Mouse (Mus musculus) kidney, adult 8-10 months (tissue): ENCODE data around the gene Rimklb.
"Not testable (repeated sequence)": the region's sequence is repeated elsewhere in the genome, so short reads cannot be mapped to it uniquely, and the experiment has no call there.

ENCODE experiments used
- DNase-seq, 2 experiments: peaks; one replicate each; pipeline ENCODE4 v3.0.0; 2022

The Rimklb gene

DNA sequence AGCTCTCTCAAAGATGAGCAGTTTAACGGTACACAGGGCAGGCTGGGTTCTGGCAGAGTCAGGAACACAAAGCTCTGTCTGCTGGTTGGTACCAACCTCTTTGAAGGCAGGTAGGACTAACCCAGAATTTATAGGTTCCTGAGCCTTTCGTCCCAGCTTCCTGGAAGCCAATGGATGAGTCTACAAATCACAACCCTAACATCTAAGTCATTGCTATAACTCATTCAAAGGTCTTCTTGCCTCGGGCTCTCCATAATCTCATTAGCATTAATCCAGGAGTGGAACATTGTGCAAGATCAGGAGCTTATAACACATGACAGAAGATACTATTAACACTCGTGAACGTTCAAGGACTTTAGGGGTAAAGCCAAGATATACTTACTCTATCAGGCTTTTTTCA is at the start of gene Rimklb:
TSS of gene Rimklb (minus strand) at position 101 of the 400 bp plus-strand sequence.
- DNase-seq, result no peak

DNA sequence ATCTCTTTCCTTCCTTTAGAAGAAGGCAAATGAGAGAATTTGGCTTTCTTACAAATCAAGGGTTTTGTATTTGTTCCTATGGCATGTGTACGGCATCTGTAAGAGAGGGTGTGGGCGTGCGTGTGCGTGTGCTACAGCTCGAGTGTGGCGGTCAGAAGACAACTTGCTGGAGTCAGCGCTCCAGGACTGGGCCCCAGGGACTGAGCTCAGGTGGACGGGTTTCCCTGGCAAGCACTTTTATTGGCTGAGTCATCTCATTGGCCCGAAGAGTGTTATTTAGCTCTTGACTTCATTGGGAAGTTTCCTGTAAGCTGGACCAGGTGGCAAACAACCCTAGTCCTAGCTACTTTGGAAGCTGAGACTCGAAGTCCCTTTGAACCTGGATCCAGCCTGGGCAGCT is 47.4 kb upstream of the Rimklb start:
- no peak for DNase-seq

DNA sequence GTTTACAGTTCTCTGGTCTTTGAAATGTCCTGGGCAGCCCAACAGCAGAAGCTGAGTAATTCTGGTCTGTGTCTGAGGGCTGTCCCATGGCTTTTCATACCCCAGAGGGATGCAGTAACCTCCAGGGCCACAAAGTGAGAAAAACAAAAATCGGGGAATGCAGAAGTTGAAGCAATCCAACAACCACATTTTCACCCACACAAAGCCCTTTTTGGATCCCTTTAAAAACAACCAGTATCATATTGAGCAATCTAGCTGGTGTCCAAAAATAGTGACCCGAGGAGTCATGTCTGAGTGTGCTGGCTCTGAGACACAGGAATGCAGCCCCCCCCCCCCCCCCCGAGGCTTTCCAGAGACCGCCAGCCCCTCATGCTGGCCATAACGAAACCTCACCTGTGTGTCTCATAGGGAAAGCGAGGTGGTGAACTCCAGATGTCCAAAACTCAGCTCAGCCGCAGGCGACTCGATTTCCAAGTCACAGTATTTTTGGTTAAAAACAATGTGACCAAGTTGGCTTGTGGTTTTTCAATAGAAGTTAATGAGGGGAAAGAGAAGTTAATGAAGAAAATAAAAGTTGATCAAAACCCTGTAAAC is 46.8 kb upstream of the Rimklb start:
- no peak for DNase-seq

DNA sequence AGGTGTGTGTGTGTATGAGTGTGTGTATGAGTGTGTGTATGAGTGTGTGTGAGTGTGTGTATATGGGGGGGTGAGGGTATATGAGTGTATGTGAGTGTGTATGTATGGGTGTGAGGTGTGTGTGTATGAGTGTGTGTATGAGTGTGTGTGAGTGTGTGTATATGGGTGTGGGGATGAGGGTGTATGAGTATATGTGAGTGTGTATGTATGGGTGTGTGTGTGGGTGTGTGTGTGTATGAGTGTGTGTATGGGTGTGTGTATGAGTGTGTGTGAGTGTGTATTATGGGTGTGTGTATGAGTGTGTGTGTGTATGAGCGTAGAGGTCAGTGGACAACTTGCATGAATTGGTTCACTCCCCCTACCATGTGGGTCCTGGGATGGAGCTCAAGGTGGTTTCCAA is 46.1 kb upstream of the Rimklb start:
- no peak for DNase-seq

DNA sequence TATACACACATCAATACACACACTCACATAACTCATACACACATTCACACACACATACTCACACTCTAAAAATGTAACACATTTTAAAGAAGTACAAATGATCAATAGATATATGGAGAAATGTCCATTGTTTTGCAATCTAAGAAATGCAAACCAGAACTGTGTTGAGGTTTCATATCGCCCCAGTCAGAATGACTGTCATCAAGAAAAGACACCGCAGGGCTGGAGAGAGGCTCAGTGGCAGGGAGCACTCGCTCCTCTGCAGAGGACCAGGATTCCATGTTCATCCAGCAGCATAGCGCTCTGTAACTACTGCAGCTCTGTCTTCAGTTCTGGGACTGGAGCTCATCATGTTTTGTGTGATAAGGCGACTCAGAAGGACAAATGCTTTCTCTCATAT is 45.0 kb upstream of the Rimklb start:
- DNase-seq, result no peak

DNA sequence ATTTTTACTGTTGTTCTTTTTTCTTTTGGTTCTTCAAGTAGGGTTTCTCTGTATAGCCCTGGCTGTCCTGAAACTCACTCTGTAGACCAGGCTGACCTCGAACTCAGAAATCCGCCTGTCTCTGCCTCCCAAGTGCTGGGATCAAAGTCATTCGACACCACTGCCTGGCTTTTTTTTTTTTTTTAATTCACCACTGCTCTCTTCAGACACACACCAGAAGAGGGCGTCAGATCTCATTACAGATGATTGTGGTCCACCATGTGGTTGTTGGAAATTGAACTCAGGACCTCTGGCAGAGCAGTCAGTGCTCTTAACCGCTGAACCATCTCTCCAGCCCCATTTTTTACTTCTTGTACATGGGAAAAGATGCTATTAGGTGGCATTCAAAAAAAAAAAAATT is 43.9 kb upstream of the Rimklb start:
- DNase-seq, result not testable (repeated sequence)

DNA sequence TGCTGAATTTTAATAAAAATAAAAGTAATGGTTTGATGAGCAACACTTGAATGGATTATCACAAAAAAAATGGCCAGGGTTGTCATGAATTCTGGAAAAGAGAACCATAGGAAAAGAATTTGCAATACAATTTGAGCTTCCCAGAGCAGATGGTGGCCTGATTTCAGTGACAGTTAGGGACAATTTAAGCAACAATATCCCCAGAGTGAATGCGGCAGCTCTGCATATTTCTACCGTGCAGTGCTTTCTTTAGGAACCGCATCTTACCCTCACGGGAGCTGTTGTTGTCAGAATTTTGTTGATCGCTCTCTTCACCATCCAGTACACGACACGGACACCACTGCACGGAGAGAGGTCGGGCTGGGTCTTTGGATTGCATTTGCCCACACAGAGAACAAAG is 41.0 kb upstream of the Rimklb start:
- no peak for DNase-seq

DNA sequence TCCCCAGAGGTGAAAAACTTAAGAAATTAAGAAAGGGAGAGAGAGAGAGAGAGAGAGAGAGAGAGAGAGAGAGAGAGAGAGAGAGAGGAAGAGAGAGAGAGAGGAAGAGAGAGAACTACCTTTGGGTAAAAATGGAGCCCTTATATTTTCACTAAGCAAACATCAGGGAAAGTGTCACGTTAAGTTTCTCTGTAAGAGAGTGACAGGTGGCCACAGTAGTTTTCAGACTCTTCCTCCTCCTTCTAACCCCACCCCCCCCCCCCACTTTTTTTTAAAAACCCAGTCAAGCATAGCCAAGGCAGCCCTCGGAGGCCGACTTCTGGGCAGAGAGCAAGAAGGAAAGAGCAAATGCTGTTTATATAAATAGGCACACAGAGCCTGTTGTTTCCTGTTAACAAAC is 35.5 kb upstream of the Rimklb start:
- peak; percentile 8 to 20 for DNase-seq

DNA sequence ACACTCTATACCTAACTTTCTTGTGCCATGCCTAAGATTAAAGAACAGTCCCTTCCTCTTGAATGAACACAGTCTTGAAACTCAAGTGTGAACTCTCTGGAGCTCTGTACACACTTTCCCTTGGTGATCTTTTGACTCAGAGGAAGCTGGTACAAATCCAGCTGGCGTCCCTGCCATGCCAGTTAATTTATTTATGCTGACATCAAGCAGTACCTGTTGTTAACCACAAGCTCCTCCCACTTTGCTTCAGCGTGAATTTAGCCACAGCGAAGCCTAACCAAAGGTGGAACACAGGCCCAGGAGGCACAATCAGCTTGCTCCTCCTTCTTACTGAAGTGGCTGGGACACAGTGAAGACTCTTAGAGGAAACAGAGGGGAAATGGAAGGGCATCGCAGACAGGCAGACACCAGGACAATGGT is 34.3 kb upstream of the Rimklb start:
- peak; percentile 90 for DNase-seq

DNA sequence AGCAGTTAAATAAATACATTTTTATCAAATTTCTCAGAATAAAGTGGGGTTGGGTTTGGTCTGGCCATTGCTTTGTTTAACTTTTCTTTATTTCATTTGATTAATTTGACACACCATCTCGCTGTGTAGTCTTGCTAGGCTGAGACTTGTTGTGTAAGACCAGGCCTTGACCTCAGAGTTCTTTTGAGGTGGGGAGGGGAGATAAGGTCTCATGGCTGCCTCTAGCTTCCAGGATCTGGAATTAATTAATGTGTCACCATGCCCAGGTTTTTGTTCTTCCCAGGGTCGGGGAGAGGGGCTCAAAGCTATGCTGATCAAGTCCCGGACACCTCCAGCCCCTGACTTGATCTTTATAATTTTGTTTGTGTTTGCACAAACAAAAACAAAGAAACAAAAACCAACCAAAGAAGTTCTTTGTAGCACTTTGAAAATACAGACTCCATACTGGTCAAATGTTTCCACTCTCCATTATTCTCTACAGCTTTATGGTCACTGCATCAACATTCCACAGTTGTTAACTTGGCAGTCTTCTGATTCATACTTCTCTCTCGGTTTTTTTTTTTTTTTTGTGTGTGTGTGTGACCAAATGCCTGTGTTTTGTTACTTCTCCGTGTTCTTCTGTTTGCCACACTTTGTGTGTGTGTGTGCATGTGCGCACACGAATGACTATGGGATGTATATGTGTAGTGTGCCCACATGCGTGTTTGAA is 33.1 kb upstream of the Rimklb start:
- DNase-seq, result no peak

DNA sequence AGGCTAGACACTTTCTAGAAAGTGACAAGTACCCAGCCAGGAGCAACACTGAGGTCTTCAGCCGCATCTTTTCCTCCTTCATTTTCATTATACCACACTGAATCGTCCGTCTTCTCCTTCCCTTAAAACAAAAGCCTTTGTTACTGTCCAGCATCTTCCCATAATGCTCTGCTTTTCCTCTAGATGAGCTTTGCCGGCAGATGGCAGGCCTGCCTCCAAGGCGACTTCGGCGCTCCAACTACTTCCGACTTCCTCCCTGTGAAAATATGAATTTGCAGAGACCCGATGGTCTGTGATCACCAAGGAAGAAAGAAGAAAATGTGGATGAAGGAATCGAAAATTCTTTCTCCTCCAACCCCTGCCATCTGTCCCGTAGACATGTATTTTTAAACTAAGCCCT is 29.6 kb upstream of the Rimklb start:
- no peak for DNase-seq

DNA sequence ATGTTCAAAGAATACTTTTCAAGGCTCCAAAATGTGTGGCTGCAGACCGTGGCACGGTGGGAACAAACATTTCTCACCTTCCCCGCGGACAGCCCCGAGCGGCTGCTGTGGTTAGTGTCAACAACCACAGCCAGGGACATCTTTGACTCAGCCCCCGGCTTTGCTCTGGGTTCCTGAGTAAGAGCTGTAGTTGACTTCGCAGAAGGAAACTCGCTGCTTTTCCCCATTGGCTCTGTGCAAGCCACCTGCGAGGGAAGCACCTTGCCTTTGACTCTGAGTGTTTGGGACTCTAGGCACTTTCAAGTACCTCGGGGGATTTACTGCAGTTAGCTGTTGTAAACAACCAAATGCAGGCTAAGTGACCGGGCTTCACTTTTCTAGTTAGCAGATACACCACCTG is 29.0 kb upstream of the Rimklb start:
- no peak for DNase-seq

DNA sequence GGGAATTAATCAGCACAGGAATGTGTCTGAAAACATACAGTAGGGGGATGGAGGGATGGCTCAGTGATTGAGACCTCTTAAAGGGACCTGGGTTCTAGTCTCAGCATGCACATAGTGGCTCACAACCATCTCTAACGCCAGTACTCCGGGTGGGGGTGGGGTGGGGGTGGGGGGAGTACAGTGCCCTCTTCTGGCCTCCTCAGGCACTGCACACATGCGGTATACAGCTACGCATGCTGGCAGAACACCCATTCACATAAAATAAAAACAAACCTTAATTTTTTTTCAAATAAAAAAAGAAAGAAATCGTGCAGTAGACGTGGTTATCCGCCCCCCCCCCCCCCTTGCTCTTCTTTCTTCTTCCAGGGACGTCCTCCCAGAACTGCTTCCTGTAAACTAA is 24.7 kb upstream of the Rimklb start:
- no peak for DNase-seq

DNA sequence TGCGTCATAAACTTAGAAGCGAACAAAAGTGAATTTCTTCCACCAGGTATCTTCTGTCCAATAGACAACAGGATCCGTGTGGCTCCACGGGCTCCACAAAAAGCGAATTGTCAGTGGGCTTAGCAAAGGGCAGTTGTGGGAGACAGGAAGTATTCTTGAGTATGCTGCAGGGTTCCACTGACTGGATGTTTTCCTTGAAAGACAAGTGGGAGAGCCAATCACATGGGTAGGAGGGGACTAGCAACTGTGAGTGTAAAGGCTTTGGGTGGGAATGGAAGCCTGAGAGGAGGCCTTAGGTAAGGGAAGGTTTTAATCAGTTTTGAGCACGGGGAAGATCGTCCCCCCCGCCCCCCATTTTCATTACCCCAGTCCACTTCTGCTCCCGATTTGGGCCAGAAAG is 24.0 kb upstream of the Rimklb start:
- no peak for DNase-seq

DNA sequence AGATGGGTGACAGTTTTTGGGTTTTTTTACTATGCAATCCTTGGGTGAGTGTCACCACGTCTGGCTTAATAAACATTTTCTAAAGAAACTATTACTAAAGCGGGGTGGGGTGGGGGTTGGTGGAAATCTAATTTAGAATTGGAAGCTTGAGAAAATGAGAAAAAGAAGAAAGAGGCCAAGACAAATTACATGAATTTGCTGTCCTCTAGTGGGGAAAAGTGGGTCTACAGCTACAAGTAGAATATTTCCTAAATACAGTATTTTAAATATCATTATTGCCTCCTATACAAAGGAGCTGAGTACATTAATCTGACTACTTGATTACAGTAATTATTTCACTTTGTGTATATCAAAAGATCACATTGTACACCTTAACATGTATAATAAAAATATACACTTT is 20.8 kb upstream of the Rimklb start:
- DNase-seq, result no peak

DNA sequence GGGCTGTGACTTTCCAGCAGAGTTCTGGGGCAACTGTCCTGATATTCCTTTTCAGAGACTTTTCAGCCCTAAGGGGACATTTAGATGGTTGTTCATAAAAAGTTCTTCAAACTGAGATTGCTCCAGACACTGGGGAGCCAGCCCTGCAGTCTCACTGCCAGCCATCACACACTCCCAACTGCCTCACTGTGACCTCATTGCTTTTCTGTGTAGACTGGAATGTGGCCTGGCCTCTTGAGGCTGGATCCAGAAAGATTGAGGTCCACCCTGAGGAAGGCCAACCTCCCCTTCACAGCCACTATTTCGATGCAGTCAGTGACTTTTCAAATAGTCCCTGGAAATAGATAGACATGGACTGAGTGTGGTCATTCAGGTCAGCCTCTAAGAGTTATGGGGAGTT is 19.1 kb upstream of the Rimklb start:
- DNase-seq, result no peak

DNA sequence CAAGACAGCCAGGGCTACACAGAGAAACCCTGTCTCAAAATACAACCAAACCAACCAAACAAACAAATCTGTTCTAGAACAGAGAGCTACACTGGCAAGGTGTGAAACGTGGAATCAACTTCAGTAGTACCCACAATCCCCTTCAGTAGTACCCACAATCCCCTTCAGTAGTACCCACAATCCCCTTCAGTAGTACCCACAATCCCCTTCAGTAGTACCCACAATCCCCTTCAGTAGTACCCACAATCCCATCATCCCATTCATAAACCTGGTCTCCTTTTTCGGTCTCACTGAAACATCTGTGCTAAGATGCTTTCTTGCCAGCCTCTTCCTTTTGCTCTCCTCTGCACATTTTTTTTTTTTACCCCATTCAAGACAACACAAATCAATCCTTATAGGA is 17.2 kb upstream of the Rimklb start:
- DNase-seq, result not testable (repeated sequence)

DNA sequence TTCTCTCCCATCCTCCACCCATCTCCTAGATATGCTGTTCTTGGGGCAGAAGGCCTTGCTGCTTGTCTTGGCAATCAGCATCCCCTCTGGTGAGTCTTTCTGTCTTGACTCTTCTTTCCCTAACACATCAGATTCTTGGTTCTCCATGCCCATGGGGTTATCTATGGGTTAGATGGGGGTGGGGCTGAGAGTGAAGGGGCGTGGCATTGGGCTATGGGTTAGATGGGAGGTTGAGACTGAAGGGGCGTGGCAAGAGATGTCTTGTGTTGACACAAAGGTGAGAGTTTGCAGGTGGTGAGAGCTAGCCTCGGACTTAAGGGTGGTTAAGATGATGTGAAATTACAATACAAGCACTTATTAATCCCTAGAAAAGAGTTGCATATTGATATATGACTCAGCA is 15.8 kb upstream of the Rimklb start:
- no peak for DNase-seq

DNA sequence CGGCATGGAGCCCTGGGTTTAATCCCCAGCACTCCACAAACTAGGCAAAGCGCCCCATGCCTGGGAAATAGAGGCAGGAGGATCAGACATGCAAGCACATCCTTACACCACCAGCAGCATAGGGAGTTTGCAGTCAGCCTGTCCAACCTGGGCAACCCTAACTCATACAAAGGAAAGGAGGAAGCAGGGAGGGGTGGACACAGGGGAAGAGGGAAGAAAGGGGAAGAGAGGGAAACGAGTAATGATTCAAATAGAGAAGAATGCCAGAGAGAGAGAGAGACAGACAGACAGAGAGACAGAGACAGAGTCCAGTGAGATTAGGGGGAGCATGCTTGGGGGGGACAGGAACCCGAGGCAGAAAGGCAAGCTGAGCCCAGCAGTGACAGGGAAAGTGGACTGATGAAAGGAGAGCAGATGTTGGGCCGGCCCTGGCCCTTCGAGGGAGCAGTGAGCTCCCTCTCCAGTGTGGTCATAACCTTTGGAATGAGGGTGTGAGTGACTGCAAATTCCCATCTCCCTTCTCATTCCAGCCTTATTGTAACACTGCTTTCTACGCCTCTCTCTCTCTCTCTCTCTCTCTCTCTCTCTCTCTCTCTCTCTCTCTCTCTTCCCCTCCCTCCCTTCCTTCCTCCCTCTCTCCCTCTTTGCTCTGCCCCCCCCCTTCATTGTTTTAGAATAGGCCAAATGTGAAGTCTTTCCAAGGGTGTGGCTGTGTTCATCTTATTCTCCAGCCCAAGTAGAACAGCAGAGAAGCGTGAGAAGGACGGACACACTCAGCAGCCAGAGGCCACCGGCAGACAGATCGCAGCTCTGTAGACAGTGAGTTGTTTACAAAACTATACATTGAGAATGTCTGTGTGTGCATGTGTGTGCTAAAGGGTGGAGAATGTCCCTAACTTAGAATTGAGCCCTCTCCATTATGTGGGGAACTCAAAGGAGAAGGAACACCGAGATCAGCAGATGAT is 14.6 kb upstream of the Rimklb start:
- DNase-seq, result no peak

DNA sequence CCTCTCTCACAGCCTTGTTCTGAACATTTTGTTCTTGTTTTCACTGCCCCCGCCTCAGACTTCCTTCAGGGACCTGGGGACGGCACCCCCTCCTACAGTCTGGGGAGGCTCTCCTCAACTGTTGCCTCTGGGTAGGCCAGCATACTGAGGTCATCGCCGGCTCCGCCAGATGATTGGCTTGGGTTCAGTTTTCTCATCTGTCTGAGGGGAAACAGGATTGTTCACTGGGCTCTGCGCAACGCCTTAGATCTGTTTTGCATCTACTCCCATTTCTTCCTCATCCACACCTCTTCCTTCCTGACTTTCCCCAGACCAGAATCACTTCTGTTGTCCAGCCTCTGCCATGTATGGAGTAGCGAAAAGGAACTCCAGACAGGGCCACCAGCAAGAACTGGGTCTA is 9.9 kb upstream of the Rimklb start:
- DNase-seq, result no peak

DNA sequence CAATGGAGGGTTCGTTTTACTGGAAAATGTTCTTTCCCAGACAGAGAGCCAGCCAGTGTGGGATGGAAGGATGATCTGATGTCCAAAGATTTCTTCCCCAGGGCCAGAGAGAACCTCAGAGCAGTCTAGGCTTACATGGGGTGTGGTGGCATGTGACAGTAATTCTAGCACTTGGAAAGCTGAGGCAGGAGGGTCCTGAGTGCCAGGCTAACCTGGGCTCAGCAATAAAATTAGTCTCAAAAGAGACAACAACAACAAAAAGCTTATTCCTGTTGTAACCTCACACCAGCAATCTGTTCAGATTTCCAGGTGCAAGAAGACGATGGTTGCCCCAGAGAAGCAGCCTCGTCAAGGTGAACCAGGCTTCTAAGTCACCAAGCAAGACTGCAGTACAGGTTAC is 7.0 kb upstream of the Rimklb start, which contains the start of gene Mfap5:
TSS of gene Mfap5 (plus strand) at position 301 of the 400 bp plus-strand sequence.
- no peak for DNase-seq

DNA sequence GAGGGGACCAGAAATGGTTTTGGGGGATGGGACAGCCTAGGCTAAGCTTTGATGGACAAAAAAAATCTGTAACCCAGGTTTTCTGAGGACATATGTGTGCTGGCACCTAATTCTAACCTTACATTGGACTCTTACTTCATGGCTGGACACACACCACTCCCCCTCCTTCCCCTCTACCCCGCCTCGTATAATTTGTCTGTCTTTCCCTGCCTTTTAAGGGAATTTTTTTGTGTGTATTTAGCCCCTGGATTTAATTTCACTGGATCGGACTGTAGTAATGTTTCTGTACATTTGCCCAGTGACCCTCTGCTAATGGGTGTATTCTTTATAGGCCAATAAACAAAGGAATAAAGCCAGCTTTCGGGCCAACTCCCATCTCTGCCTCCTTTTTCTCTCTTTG is 6.5 kb upstream of the Rimklb start:
- no peak for DNase-seq

DNA sequence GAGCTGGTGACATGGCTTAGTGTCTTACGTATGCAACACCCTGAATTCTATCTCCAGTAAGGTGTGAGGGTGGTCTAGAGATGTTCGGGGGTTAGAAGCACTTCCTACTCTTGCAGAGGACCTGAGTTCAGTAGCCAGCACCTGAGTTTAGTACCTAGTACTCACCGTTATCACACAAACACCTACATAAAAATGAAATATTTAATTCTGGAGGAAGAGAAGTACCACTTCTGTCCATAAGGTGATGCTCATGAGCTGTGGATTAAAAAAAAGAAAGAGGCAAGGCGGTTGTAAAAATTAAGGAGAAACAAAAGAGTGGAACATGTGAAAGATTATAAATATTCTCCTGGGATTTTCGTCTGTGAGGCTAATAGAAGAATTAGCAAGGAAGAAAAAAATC is 2.1 kb downstream of the Rimklb start:
- no peak for DNase-seq
